Mouse (Mus musculus): ENCODE measurements around the gene Map2k6. TPM values are rescaled to one million over a fixed set of nuclear protein-coding genes. Genes with fewer than 3 reads are reported as not detected.

Map2k6 gene
- polyA plus RNA-seq, 1 experiment from 2014 or later, result 4.2 TPM

DNA sequence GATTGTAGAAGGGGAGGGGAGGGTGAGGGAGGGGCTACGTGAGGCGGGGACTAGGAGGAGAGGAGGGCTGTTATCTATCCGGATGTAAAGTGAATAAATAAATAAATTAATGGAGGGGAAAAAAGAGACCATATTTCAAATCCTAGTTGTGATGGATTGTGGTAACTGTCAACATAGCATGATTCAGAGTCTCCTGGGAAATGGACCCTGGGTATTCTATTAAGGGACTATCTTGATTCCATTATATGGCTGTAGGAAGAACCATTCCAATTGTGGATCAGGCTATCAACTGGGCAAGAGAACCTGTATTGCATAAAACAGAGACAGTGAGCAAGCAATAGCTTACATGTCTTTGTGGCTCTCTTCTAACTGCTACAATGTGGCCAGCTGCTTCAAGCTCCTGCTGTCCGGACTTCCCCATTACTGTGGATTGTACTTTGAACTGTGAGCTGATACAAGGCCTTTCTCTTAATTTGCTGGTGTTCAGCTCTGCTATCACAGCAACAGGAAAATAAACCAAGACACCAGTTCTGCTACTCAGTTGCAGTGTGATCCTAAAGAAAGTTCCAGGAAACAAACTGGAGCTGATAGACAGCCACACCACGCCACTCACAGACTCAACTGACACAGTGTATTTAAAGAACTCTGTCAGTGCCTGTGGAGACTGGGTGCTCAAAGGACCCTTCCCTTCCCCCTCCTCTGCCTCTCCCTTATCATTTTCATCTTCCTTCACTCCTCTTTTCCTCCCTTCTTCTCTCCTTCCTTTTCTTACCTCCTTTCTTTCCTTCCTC is 77.6 kb downstream of the Map2k6 start:
- Histone ChIP-seq H3K27ac (ENCODE audit: low read depth) (peak overlapping the region; percentile 80), H3K36me3 (replicated peaks; ENCODE audit: insufficient read depth, low read length) (no peaks in the 10 kb centered on the region), H3K9me3 (ENCODE audit: low read length) (no peaks in the 10 kb centered on the region), H3K27me3 (ENCODE audit: insufficient read depth, low read length) (no peaks in the 10 kb centered on the region), H3K9ac (replicated peaks) (0 out of 2 replicates have a peak overlapping the region, but pooled peaks have one; percentile 13), H3K4me3 (ENCODE audit: low read depth, low read length) (no peak overlapping the region), H3K4me2 (ENCODE audit: low read depth, low read length) (0 out of 2 replicates have a peak overlapping the region, but pooled peaks have one; percentile 26), H3K4me1 (ENCODE audit: insufficient read depth) (peaks cover 35% of the 10 kb centered on the region)
- no peak for DNase-seq
- TF ChIP-seq EP300 (IDR thresholded peaks at IDR 0.05; ENCODE audit: low read depth), result no peak
- no peak for TF ChIP-seq CTCF (IDR thresholded peaks at IDR 0.05; ENCODE audit: low read depth)
- WGBS (ENCODE audit: insufficient replicate concordance), result 22% methylated on average over 5 of the region's 5 CpGs
- ATAC-seq, result no peak; the same call in 1 of the 2 replicates

GRCm38 (mm10) chr11:110477961-110478869 is 79.3 kb downstream of the Map2k6 start:
- Histone ChIP-seq H3K9me3 (ENCODE audit: low read length) (no peaks in the 10 kb centered on the region), H3K4me3 (ENCODE audit: low read depth, low read length) (no peak overlapping the region), H3K4me2 (ENCODE audit: low read depth, low read length) (no peak overlapping the region), H3K27me3 (ENCODE audit: insufficient read depth, low read length) (no peaks in the 10 kb centered on the region), H3K36me3 (replicated peaks; ENCODE audit: insufficient read depth, low read length) (no peaks in the 10 kb centered on the region; the same call in 1 of the 2 replicates), H3K27ac (ENCODE audit: low read depth) (peak overlapping the region; percentile 20), H3K9ac (replicated peaks) (no peak overlapping the region), H3K4me1 (ENCODE audit: insufficient read depth) (peaks cover 40% of the 10 kb centered on the region)
- DNase-seq (no peak), ATAC-seq (no peak)
- 65% methylated on average over 18 of the region's 18 CpGs for WGBS (ENCODE audit: insufficient replicate concordance)
- TF ChIP-seq EP300 (IDR thresholded peaks at IDR 0.05; ENCODE audit: low read depth), result no peak
- TF ChIP-seq CTCF (IDR thresholded peaks at IDR 0.05; ENCODE audit: low read depth), result no peak

DNA sequence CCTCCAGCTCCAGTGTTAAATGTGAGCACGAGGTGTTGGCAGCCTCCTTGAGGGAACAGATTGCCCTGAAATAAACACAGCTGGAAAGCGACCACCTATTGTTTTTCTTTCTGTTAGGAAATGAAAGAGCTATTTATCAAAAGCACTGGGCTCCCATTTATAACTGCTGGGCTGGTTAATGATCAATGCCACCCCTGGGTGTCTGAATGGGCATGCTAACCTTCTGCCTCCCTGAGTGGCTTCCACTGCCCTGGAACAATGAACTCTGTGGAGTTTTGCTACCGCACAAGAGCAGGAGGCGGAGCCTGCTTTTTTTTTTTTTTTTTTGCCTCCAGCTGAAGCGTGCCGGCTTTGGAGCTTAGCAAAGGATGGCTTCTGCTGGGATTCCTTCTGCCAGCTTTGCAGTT is 80.1 kb downstream of the Map2k6 start:
- peak overlapping the region; percentile 67 for H3K4me2 ChIP-seq (ENCODE audit: low read depth, low read length)
- H3K4me3 ChIP-seq (ENCODE audit: low read depth, low read length), result peak overlapping the region; percentile 49
- WGBS (ENCODE audit: insufficient replicate concordance), result 2% methylated on average over 6 of the region's 6 CpGs
- peaks cover 3% of the 10 kb centered on the region; the same call in 1 of the 2 replicates for H3K36me3 ChIP-seq (replicated peaks; ENCODE audit: insufficient read depth, low read length)
- peak overlapping the region; percentile 62 for H3K9ac ChIP-seq (replicated peaks)
- H3K9me3 ChIP-seq (ENCODE audit: low read length), result no peaks in the 10 kb centered on the region
- DNase-seq (peak; percentile 61), ATAC-seq (peak; percentile 83)
- no peaks in the 10 kb centered on the region for H3K27me3 ChIP-seq (ENCODE audit: insufficient read depth, low read length)
- H3K27ac ChIP-seq (ENCODE audit: low read depth), result peak overlapping the region; percentile 66
- H3K4me1 ChIP-seq (ENCODE audit: insufficient read depth), result peaks cover 40% of the 10 kb centered on the region
- TF ChIP-seq CTCF (IDR thresholded peaks at IDR 0.05; ENCODE audit: low read depth), result no peak
- TF ChIP-seq EP300 (IDR thresholded peaks at IDR 0.05; ENCODE audit: low read depth), result peak; percentile 45; the same call in 1 of the 2 replicates

GRCm38 (mm10) chr11:110481406-110481805 is 82.5 kb downstream of the Map2k6 start:
- WGBS (ENCODE audit: insufficient replicate concordance), result 79% methylated on average over 2 of the region's 2 CpGs
- Histone ChIP-seq H3K4me3 (ENCODE audit: low read depth, low read length) (no peak overlapping the region), H3K4me2 (ENCODE audit: low read depth, low read length) (0 out of 2 replicates have a peak overlapping the region, but pooled peaks have one; percentile 24), H3K27ac (ENCODE audit: low read depth) (no peak overlapping the region), H3K36me3 (replicated peaks; ENCODE audit: insufficient read depth, low read length) (peaks cover 3% of the 10 kb centered on the region; the same call in 1 of the 2 replicates), H3K4me1 (ENCODE audit: insufficient read depth) (peaks cover 33% of the 10 kb centered on the region), H3K27me3 (ENCODE audit: insufficient read depth, low read length) (no peaks in the 10 kb centered on the region), H3K9me3 (ENCODE audit: low read length) (no peaks in the 10 kb centered on the region), H3K9ac (replicated peaks) (0 out of 2 replicates have a peak overlapping the region, but pooled peaks have one; percentile 21)
- no peak for ATAC-seq
- no peak for TF ChIP-seq CTCF (IDR thresholded peaks at IDR 0.05; ENCODE audit: low read depth)
- TF ChIP-seq EP300 (IDR thresholded peaks at IDR 0.05; ENCODE audit: low read depth), result no peak
- no peak for DNase-seq

DNA sequence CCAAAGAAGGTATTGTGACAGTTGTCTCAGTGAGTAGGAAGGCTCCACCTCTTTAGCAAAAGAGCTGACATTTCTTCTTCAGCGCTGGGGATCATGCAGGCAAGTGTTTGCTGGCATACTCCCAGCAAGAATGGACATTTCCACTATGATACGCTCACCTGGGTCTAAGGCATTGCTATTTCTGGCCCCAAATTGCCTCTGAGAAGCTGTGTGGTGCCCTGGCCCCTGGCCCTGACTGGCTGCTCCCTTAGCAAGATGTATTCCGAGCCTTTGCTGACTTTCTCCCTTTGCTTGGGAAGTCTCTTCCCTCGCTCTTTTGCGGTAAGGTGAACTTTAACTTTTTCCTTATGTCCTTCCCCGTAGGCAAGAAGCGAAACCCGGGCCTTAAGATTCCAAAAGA is 83.3 kb downstream of the Map2k6 start:
- Histone ChIP-seq H3K9me3 (ENCODE audit: low read length) (0 out of 2 replicates have a peak, but pooled peaks cover 3% of the 10 kb centered on the region), H3K27ac (ENCODE audit: low read depth) (no peak overlapping the region), H3K4me3 (ENCODE audit: low read depth, low read length) (no peak overlapping the region), H3K4me2 (ENCODE audit: low read depth, low read length) (no peak overlapping the region), H3K36me3 (replicated peaks; ENCODE audit: insufficient read depth, low read length) (peaks cover 3% of the 10 kb centered on the region; the same call in 1 of the 2 replicates), H3K9ac (replicated peaks) (no peak overlapping the region), H3K27me3 (ENCODE audit: insufficient read depth, low read length) (no peaks in the 10 kb centered on the region), H3K4me1 (ENCODE audit: insufficient read depth) (peaks cover 25% of the 10 kb centered on the region)
- no peak for TF ChIP-seq CTCF (IDR thresholded peaks at IDR 0.05; ENCODE audit: low read depth)
- TF ChIP-seq EP300 (IDR thresholded peaks at IDR 0.05; ENCODE audit: low read depth), result no peak
- ATAC-seq (no peak), DNase-seq (no peak)
- 87% methylated on average over 8 of the region's 8 CpGs for WGBS (ENCODE audit: insufficient replicate concordance)

Measured in liver, postnatal 0 days (tissue).